8 mouse cellular contexts compared by ENCODE assay signal in genomic region chr7:143459332-143460211, GRCm38 (mm10). TPM values are rescaled to one million over a fixed set of nuclear protein-coding genes. Genes with fewer than 3 reads are reported as not detected.
DNase-seq lines count a peak whose midpoint lies in the region; ATAC-seq and TF ChIP-seq lines count a peak whose summit lies in the region.

No protein-coding gene starts in this region.

- peaks cover 31% of the 10 kb centered on the region for H3K9me3 ChIP-seq in kidney, embryonic 14.5 days (ENCODE audit: control insufficient read depth, low read length)
- peaks cover 22% of the 10 kb centered on the region for H3K9me3 ChIP-seq in midbrain, embryonic 12.5 days

- 33% methylated on average over 91 of the region's 100 CpGs for WGBS in kidney, embryonic 14.5 days
- WGBS in midbrain, embryonic 12.5 days = 33% methylated on average over 80 of the region's 100 CpGs

- H3K4me2 ChIP-seq in kidney, embryonic 14.5 days (replicated peaks; ENCODE audit: low read depth, low read length) = peak overlapping the region; percentile 48
- H3K4me2 ChIP-seq in midbrain, embryonic 12.5 days (replicated peaks) = peak overlapping the region; percentile 51

- TF ChIP-seq CTCF in cortical plate, adult 2 months (IDR thresholded peaks at IDR 0.05; ENCODE audit: extremely low read depth, insufficient read depth, low read length) = no peak

- no peaks in the 10 kb centered on the region for H3K36me3 ChIP-seq in kidney, embryonic 14.5 days (ENCODE audit: control insufficient read depth, insufficient read depth, low read length)
- no peaks in the 10 kb centered on the region for H3K36me3 ChIP-seq in midbrain, embryonic 12.5 days

- peak overlapping the region; percentile 63 for H3K9ac ChIP-seq in kidney, embryonic 14.5 days (ENCODE audit: low read depth, low read length)
- peak overlapping the region; percentile 73 for H3K9ac ChIP-seq in midbrain, embryonic 12.5 days (replicated peaks)

- H3K27ac ChIP-seq in kidney, embryonic 14.5 days (ENCODE audit: low read depth, low read length) = peak overlapping the region; percentile 59; the same call in 1 of the 2 replicates
- no peak overlapping the region for H3K27ac ChIP-seq in cortical plate, adult 2 months (ENCODE audit: insufficient read depth, low read length)
- H3K27ac ChIP-seq in midbrain, embryonic 12.5 days (replicated peaks) = peak overlapping the region; percentile 83

- DNase-seq in kidney, adult 11 months = no peak
- DNase-seq in heart, adult 9 months (ENCODE audit: low spot score in 2 of 2) = peak; percentile 57 to 72
- DNase-seq in kidney, postnatal 14 days = peak; percentile 62
- no peak for DNase-seq in cerebellum, postnatal 36 days
- no peak for DNase-seq in ovary, postnatal 14 days (ENCODE audit: low spot score)

- H3K4me3 ChIP-seq in kidney, embryonic 14.5 days (ENCODE audit: low read length) = peak overlapping the region; percentile 50
- 0 out of 2 replicates have a peak overlapping the region, but pooled peaks have one; percentile 7 for H3K4me3 ChIP-seq in cortical plate, adult 2 months (ENCODE audit: insufficient read depth, low read length)
- peak overlapping the region; percentile 67 for H3K4me3 ChIP-seq in midbrain, embryonic 12.5 days

- H3K4me1 ChIP-seq in kidney, embryonic 14.5 days (ENCODE audit: control insufficient read depth, insufficient read depth, low read length) = 0 out of 2 replicates have a peak, but pooled peaks cover 7% of the 10 kb centered on the region
- no peaks in the 10 kb centered on the region for H3K4me1 ChIP-seq in cortical plate, adult 2 months (ENCODE audit: control insufficient read depth, insufficient read depth, low read length)
- H3K4me1 ChIP-seq in midbrain, embryonic 12.5 days = peaks cover 8% of the 10 kb centered on the region; the same call in 1 of the 2 replicates

- ATAC-seq in kidney, embryonic 14.5 days (ENCODE audit: low FRiP score, low TSS enrichment) = 0 out of 2 replicates have a peak, but pooled peaks have one; percentile 11
- ATAC-seq in midbrain, embryonic 12.5 days (ENCODE audit: low FRiP score, low read depth) = peak; percentile 11; the same call in 1 of the 2 replicates

- no peaks in the 10 kb centered on the region for H3K27me3 ChIP-seq in kidney, embryonic 14.5 days (ENCODE audit: control insufficient read depth, insufficient read depth, low read length)
- H3K27me3 ChIP-seq in midbrain, embryonic 12.5 days = peaks cover 30% of the 10 kb centered on the region

- TF ChIP-seq POLR2A in cortical plate, adult 2 months (IDR thresholded peaks at IDR 0.05; ENCODE audit: extremely low read depth, insufficient read depth, low read length) = no peak

RNA-seq across cellular contexts. Expression of gene Cdkn1c, which starts 1.3 kb away (rescaled TPM):
- polyA plus RNA-seq in kidney, embryonic 14.5 days (2014; fragmentation: Nextera tagmentation; extraction: Ambion mirVana) = 1,196 and 1,506 TPM in 2 replicates
- 12.0 and 12.6 TPM in 2 replicates for polyA plus RNA-seq in cortical plate, adult 2 months (2012; rRNA removed)
- 875 and 1,070 TPM in 2 replicates for polyA plus RNA-seq in midbrain, embryonic 12.5 days (2016; fragmentation: Nextera tagmentation; extraction: Ambion mirVana)

RNA-seq across cellular contexts. Expression of gene Slc22a18, which starts 14.0 kb away (rescaled TPM):
- 4.4 and 4.7 TPM in 2 replicates for polyA plus RNA-seq in kidney, embryonic 14.5 days (2014; fragmentation: Nextera tagmentation; extraction: Ambion mirVana)
- 0.72 and 1.1 TPM in 2 replicates for polyA plus RNA-seq in cortical plate, adult 2 months (2012; rRNA removed)
- 0.38 and 0.48 TPM in 2 replicates for polyA plus RNA-seq in midbrain, embryonic 12.5 days (2016; fragmentation: Nextera tagmentation; extraction: Ambion mirVana)

RNA-seq across cellular contexts. Expression of gene Phlda2, which starts 43.4 kb away (rescaled TPM):
- 7.3 and 10.6 TPM in 2 replicates for polyA plus RNA-seq in kidney, embryonic 14.5 days (2014; fragmentation: Nextera tagmentation; extraction: Ambion mirVana)
- polyA plus RNA-seq in cortical plate, adult 2 months (2012; rRNA removed) = 0.15 TPM in 1 of 2 replicates, not detected in the other
- 1.4 and 1.5 TPM in 2 replicates for polyA plus RNA-seq in midbrain, embryonic 12.5 days (2016; fragmentation: Nextera tagmentation; extraction: Ambion mirVana)

Comparison
In these comparisons a context has a peak if more than half of its experiments do, and no peak if none do; other contexts are left out.
1. DNase-seq: peak in heart, adult 9 months (2 of 2) and kidney, postnatal 14 days (single experiment); none in kidney, adult 11 months (single experiment), cerebellum, postnatal 36 days (0 of 2) and ovary, postnatal 14 days (single experiment).
2. H3K4me3 ChIP-seq: peak in every context shown above with its lines; median percentile 67 in midbrain, embryonic 12.5 days; 50 in kidney, embryonic 14.5 days; 7 in cortical plate, adult 2 months.
3. RNA of gene Cdkn1c, which starts 1.3 kb away (polyA plus RNA-seq): 1,196 to 1,506 TPM in kidney, embryonic 14.5 days and 875 to 1,070 TPM in midbrain, embryonic 12.5 days; 12.0 to 12.6 TPM in cortical plate, adult 2 months; every median in the first group is over 10 times any median in the second.